Mouse (Mus musculus) gastrocnemius, postnatal 10 days (tissue): ENCODE measurements around the gene Vamp2. TPM values are rescaled to one million over a fixed set of nuclear protein-coding genes. Genes with fewer than 3 reads are reported as not detected.
A peak's percentile ranks its signal among the peaks of the same experiment; 100 is the strongest.

Experiments
- DNase-seq: peaks from one replicate; pipeline ENCODE4 v3.0.0; 2021; ENCODE audit warnings: mixed read lengths
- total RNA-seq, 2 experiments: library from RNA; stranded (reverse); gene quantifications; 2 replicates each; pipeline ENCODE4 v1.2.3; 2021

Gene Vamp2
- total RNA-seq, 2 experiments from 2014 or later: 52.4 to 55.8 TPM

DNA sequence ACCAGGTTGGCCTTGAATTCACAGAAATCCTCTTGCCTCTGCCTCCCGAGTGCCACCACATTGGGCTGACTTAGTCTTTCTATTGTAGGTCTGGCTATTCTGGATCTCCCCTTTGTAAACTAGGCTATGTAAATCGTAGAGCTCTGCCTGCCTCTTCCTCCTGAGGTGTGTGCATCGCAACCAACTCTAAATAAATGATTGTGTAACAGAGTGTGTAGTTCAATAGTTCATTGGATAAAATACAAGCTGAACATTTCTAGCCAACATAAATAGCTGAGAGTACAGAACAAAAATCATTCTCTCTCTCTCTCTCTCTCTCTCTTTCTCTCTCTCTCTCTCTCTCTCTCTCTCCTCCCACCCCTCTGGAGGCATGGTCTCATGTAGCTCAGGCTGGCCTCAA, 26.3 kb downstream of the Vamp2 start:
- no peak for DNase-seq

GRCm38 (mm10) chr11:69116843-69117242, 28.6 kb downstream of the Vamp2 start:
- DNase-seq: no peak

GRCm38 (mm10) chr11:69117737-69118695, 29.7 kb downstream of the Vamp2 start:
- peak; percentile 53 for DNase-seq

DNA sequence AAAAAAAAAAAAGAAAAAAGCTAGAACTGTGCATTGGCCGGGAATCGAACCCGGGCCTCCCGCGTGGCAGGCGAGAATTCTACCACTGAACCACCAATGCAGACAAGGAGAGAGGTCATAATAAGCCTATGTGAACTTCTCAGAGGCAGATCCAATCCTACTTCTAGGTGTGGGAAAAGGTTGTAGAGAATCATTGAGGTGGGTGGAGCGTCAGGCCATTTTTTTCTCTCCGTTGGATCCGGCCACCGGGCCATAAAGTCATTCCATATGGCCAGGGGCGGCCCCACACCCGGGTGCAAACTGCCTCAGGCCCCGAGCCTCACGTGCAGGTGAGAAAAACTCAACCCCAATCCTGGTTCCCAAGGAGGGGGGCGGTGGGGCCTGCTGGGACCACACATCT, 30.5 kb downstream of the Vamp2 start:
- DNase-seq: peak; percentile 75

- no peak for DNase-seq
Measured at GRCm38 (mm10) chr11:69119446-69120155, 31.3 kb downstream of the Vamp2 start.

DNA sequence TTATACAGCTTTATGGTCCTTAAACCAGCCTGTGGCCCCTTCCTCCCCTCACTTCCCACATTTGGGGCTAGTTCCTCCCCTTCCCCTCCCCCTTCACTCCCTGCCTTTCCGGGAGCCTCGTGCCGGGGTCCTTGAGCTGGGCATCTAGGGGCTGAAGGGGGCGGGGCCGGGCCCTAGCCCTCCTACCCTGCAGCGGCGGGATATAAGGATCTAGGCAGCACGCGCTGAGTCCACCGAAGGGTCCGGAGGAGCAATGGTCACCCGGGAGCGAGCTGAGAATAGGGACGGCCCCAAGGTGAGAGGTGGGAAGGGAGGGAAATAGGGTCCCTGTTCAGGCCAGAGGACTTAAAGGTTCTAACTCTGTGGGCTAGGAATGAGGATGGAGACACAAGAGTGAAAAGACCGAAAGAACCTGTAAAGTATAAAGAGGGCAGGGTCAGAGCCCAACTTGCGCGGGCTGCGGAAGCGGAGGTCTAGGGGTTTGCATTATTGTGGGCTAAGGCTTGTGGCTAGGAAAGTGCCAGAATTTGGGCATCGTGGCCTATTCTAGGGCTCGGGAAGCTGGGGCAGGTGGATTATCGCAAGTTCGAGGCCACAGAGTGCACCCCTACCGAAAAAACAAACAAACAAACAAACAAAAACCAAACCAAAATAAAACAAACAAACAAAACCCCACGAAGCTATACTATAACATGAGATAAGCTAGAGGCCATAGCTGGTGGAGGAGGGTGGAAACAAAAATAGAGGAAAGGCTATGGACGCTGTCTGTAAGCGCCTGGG, 32.1 kb downstream of the Vamp2 start, which contains the start of gene Hes7:
Hes7 (plus strand) TSS at position 184 of the 780 bp plus-strand sequence.
- DNase-seq: no peak

- peak; percentile 25 for DNase-seq
Measured at GRCm38 (mm10) chr11:69121001-69121740, 32.9 kb downstream of the Vamp2 start.

DNA sequence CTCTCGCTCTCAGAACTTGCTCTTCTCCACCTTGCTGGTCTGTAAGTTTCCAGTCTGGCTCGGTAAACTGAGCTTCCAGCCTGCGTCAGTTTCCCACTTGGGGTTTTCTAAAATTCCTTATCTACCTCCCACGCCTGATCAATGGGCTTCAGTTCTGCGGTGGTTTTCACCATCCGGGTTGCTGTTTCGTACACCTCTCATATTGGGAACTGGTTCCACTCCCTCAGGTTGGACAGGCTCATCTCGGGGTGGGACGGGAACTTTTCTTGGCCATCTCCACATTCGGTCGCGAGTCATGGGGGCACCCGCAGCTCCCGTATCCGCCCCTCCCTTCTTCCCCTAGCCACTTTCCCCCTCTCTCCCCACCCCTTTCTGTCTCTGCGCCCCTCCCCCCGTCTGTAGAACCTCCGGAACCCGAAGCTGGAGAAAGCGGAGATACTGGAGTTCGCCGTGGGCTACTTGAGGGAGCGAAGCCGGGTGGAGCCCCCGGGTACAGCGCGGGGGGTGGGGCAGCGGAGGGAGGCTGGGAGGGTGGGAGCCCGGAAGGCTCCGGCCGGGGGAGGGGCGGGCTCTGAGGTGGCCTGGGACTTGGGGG, 33.5 kb downstream of the Vamp2 start:
- peak; percentile 69 for DNase-seq

- peak; percentile 86 for DNase-seq
Measured at GRCm38 (mm10) chr11:69122336-69122951, 34.2 kb downstream of the Vamp2 start, which contains the start of gene 9130213A22Rik. Gene 9130213A22Rik (minus strand): TSS chr11:69122589.

DNA sequence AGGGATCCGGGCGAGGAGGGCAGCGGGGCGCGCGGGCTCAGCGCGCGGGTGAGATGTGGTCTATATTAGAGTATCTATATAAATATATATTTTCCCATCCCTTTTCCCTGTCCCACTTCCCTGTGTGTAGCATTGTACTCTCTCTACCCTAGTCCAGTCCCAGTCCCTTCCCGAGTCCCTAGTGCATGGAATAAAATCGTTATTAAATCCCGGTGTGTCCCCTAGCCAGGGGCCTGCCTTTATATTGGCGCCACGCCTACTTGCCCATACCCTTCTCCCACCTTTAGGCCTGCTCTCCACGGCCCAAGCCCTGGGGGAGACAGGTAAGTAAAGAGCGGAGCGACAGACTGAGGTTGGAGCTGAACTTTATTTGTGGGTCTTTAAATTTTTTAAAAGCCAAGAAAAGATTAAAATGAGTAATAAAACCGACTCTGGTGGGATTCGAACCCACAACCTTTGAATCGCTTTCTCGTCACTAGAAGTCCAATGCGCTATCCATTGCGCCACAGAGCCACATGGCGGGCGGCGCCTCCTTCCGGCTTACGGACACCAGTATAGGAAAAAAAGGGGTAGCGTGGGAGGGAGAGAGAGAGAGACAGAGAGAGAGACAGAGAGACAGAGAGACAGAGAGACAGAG, 34.9 kb downstream of the Vamp2 start:
- DNase-seq: peak; percentile 84

GRCm38 (mm10) chr11:69123693-69124497, 35.6 kb downstream of the Vamp2 start:
- peak; percentile 89 for DNase-seq

GRCm38 (mm10) chr11:69124498-69124847, 36.2 kb downstream of the Vamp2 start:
- DNase-seq: peak; percentile 51

- peak; percentile 66 for DNase-seq
Measured at GRCm38 (mm10) chr11:69125041-69125851, 37.0 kb downstream of the Vamp2 start.

DNA sequence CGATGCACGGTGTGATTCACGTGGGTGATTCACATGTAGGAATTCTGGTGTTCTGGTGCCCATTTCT, 37.4 kb downstream of the Vamp2 start, which contains the start of gene Aloxe3:
Aloxe3 (plus strand) TSS at position 45 of the 67 bp plus-strand sequence.
- DNase-seq: no peak

GRCm38 (mm10) chr11:69125919-69126705, 37.8 kb downstream of the Vamp2 start:
- no peak for DNase-seq

GRCm38 (mm10) chr11:69126706-69127095, 38.4 kb downstream of the Vamp2 start:
- no peak for DNase-seq

DNA sequence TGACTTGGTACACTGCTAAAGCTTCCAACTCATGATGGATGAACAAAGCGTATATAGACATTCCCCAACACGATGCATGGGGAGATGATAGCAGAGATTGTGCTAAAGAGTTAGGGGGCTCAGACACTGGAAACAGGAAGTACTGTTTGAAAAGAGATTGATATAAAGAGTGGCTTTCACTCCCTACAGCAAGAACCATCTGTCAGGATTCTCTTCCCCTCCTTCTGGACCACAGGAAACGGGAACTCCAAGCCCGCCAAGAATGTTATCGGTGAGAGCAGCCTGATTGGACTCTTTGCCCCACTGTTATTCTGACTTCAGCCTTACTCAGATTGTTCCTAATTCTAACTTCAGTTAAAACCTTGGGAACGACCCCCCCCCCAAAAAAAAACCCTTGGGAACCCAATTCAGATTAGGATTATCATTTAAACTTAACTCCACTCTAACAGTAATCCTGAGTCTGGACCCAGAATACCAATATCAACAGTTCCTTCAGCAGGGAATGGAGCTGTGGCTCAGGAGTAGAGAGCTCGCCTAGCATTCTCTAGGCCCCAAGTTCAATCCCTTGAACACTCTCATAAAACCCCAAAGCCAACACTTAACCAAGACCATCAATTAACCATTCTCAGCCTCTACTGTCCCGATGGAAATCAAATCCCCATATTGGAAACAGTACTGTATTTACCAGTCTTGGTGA, 40.3 kb downstream of the Vamp2 start:
- DNase-seq: no peak

- no peak for DNase-seq
Measured at GRCm38 (mm10) chr11:69133566-69133922, 45.3 kb downstream of the Vamp2 start.
